Mouse (Mus musculus) small intestine, adult 2 months (tissue): ENCODE results near the gene Nrip2.

Experiments
- CTCF ChIP-seq: fragments of 200-500 bp; IDR thresholded peaks from 2 replicates; pipeline ENCODE4 v1.5.1; 2012; ENCODE audit warnings: low read depth, mild to moderate bottlenecking, control low read depth, inconsistent platforms, low read length, moderate library complexity, mixed read lengths; ENCODE audit not compliant: insufficient replicate concordance, insufficient read length; ENCODE audit errors: extremely low read depth
- POLR2A ChIP-seq: fragments of 200-500 bp; IDR thresholded peaks from 2 replicates; pipeline ENCODE4 v1.6.1; 2012; ENCODE audit warnings: low read depth, mild to moderate bottlenecking, control low read depth, inconsistent platforms, low read length, moderate library complexity

GRCm38 (mm10) chr6:128355726-128356416 lies 43.2 kb upstream of the Nrip2 start, which contains the start of gene Tulp3:
- TF ChIP-seq POLR2A = no peak; the same call in 1 of the 2 replicates
- no peak for TF ChIP-seq CTCF
